Mouse (Mus musculus): Measurements from ENCODE around the gene Gipc3. TPM values are rescaled to one million over a fixed set of nuclear protein-coding genes. Genes with fewer than 3 reads are reported as not detected.

Gipc3 gene
- polyA plus RNA-seq, 1 experiment from 2014 or later = not detected

DNA sequence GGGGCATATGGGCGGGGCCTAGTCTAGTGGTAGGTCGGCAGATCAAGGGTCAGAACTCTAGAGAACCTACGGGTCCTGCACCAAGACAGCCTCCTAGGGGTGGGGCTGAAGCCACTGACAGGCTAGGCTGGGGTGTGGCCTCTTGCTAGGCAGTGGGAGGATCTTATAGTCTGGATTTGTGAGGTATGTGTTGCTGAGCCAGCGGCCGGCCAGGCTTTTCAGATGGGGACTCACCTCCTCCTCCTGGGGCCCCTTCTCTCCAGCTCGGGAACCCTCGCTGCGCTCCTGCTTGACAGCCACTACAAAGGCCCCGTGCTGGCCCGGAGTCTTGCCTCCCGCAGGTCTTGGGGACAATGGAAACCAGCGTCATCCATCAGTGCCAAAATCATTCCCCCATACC is 6.1 kb upstream of the Gipc3 start:
- Histone ChIP-seq H3K4me1 (ENCODE audit: control insufficient read depth, insufficient read depth, low read length) (peaks cover 20% of the 10 kb centered on the region), H3K27ac (replicated peaks; ENCODE audit: low read depth, low read length) (no peak overlapping the region), H3K4me3 (ENCODE audit: low read depth, low read length) (peak overlapping the region; percentile 98), H3K4me2 (ENCODE audit: low read depth, severe bottlenecking) (peak overlapping the region; percentile 89), H3K27me3 (ENCODE audit: control insufficient read depth, insufficient read depth, low read length) (peaks cover 6% of the 10 kb centered on the region; the same call in 1 of the 2 replicates), H3K9ac (ENCODE audit: low read length) (peak overlapping the region; percentile 92; the same call in 1 of the 2 replicates), H3K9me3 (ENCODE audit: control insufficient read depth, low read length) (no peaks in the 10 kb centered on the region), H3K36me3 (ENCODE audit: control insufficient read depth, insufficient read depth, low read length) (peaks cover 2% of the 10 kb centered on the region; the same call in 1 of the 2 replicates)
- DNase-seq (ENCODE audit: low spot score) (no peak), ATAC-seq (ENCODE audit: insufficient number of reproducible peaks, low FRiP score, low TSS enrichment, low read depth) (no peak)
- WGBS = 8% methylated on average over 12 of the region's 12 CpGs

DNA sequence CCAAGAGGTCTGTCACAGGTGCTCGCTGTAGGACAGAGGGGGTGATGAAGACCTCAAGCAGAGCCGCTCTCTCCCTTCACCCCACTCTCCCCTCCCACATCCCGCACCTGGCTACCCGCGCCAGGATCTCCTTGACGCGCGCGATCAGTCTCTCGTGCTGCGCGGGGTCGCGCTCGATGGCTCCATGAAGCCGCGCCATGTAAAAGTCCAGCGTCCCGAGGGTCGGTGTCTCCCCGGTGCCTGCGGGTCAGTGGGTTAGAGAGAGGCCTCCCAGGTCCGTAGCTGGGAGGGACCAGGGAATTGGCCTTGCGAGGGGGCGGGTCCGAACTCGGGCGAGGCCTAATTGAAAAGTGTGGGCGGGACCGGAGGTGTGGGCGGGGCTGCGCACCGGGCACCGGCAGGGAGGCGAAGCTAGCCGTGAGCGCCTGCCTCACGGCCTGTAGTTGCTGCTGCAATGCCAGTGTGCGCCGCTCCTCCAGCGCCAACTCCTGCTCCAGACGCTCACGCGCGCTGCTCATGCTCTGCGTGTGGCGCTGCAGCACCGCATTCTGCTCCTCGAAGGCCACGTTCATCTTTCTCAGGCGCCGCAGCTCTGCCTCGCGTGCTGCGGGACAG is 3.5 kb upstream of the Gipc3 start:
- H3K9me3 ChIP-seq (ENCODE audit: control insufficient read depth, low read length) = no peaks in the 10 kb centered on the region
- WGBS = 5% methylated on average over 50 of the region's 55 CpGs
- peaks cover 29% of the 10 kb centered on the region for H3K27me3 ChIP-seq (ENCODE audit: control insufficient read depth, insufficient read depth, low read length)
- H3K36me3 ChIP-seq (ENCODE audit: control insufficient read depth, insufficient read depth, low read length) = peaks cover 2% of the 10 kb centered on the region; the same call in 1 of the 2 replicates
- ATAC-seq (ENCODE audit: insufficient number of reproducible peaks, low FRiP score, low TSS enrichment, low read depth) = no peak
- H3K9ac ChIP-seq (ENCODE audit: low read length) = peak overlapping the region; percentile 43
- peak overlapping the region; percentile 51 for H3K4me2 ChIP-seq (ENCODE audit: low read depth, severe bottlenecking)
- peak overlapping the region; percentile 30 for H3K4me3 ChIP-seq (ENCODE audit: low read depth, low read length)
- peaks cover 24% of the 10 kb centered on the region for H3K4me1 ChIP-seq (ENCODE audit: control insufficient read depth, insufficient read depth, low read length)
- no peak overlapping the region; the same call in 1 of the 2 replicates for H3K27ac ChIP-seq (replicated peaks; ENCODE audit: low read depth, low read length)
- peak; percentile 82 for DNase-seq (ENCODE audit: low spot score)

- Histone ChIP-seq H3K4me1 (ENCODE audit: control insufficient read depth, insufficient read depth, low read length) (peaks cover 24% of the 10 kb centered on the region), H3K36me3 (ENCODE audit: control insufficient read depth, insufficient read depth, low read length) (peaks cover 2% of the 10 kb centered on the region; the same call in 1 of the 2 replicates), H3K9me3 (ENCODE audit: control insufficient read depth, low read length) (no peaks in the 10 kb centered on the region), H3K4me2 (ENCODE audit: low read depth, severe bottlenecking) (no peak overlapping the region), H3K27ac (replicated peaks; ENCODE audit: low read depth, low read length) (no peak overlapping the region), H3K27me3 (ENCODE audit: control insufficient read depth, insufficient read depth, low read length) (peaks cover 34% of the 10 kb centered on the region), H3K9ac (ENCODE audit: low read length) (no peak overlapping the region), H3K4me3 (ENCODE audit: low read depth, low read length) (no peak overlapping the region)
- ATAC-seq (ENCODE audit: insufficient number of reproducible peaks, low FRiP score, low TSS enrichment, low read depth) (no peak), DNase-seq (ENCODE audit: low spot score) (no peak)
- 87% methylated on average over 4 of the region's 4 CpGs for WGBS
Measured at GRCm38 (mm10) chr10:81345162-81345534, 2.1 kb upstream of the Gipc3 start.

- H3K9ac ChIP-seq (ENCODE audit: low read length) = no peak overlapping the region
- peaks cover 22% of the 10 kb centered on the region for H3K4me1 ChIP-seq (ENCODE audit: control insufficient read depth, insufficient read depth, low read length)
- no peak for ATAC-seq (ENCODE audit: insufficient number of reproducible peaks, low FRiP score, low TSS enrichment, low read depth)
Measured at GRCm38 (mm10) chr10:81344421-81345161, 1.5 kb upstream of the Gipc3 start.

DNA sequence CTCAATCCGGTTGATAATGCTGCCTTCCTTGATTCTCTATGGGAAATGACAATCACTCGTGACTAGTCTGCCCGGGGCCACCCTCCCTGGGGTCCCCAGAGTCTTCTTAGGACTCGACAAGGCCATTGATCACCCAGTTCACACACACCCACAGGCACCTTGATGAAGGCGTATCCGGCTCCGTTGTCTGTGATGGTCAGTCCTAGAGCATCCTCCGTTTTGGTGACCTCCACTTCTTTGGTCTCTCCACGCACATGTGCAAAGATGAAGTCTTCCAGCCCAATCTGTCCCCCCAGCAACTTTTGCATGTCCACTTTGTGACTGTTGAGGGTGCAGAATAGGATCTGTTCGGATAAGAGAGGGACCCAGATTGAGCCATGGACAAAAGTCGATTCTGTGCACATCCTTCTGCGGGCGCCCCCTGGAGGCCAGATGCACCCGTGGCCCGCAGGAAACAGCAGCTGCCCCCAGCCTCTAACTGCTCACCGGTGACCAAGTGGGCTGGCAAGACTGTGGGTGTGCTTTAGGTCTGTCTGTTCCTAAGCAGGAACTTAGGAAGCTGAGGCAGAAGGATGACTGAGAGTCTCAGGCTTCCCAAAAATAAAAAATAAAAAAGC is 1.6 kb downstream of the Gipc3 start:
- no peaks in the 10 kb centered on the region for H3K9me3 ChIP-seq (ENCODE audit: control insufficient read depth, low read length)
- no peak overlapping the region for H3K4me2 ChIP-seq (ENCODE audit: low read depth, severe bottlenecking)
- H3K27me3 ChIP-seq (ENCODE audit: control insufficient read depth, insufficient read depth, low read length) = peaks cover 44% of the 10 kb centered on the region
- no peak overlapping the region for H3K9ac ChIP-seq (ENCODE audit: low read length)
- H3K4me3 ChIP-seq (ENCODE audit: low read depth, low read length) = no peak overlapping the region
- H3K27ac ChIP-seq (replicated peaks; ENCODE audit: low read depth, low read length) = no peak overlapping the region
- H3K36me3 ChIP-seq (ENCODE audit: control insufficient read depth, insufficient read depth, low read length) = no peaks in the 10 kb centered on the region; the same call in 1 of the 2 replicates
- DNase-seq (ENCODE audit: low spot score) (peak; percentile 84), ATAC-seq (ENCODE audit: insufficient number of reproducible peaks, low FRiP score, low TSS enrichment, low read depth) (no peak)
- 31% methylated on average over 16 of the region's 16 CpGs for WGBS
- H3K4me1 ChIP-seq (ENCODE audit: control insufficient read depth, insufficient read depth, low read length) = peaks cover 7% of the 10 kb centered on the region; the same call in 1 of the 2 replicates

More at GRCm38 (mm10) chr10:81344421-81345161, 1.5 kb upstream of the Gipc3 start:
- H3K36me3 ChIP-seq (ENCODE audit: control insufficient read depth, insufficient read depth, low read length) = peaks cover 2% of the 10 kb centered on the region; the same call in 1 of the 2 replicates
- H3K27ac ChIP-seq (replicated peaks; ENCODE audit: low read depth, low read length) = no peak overlapping the region
- no peak overlapping the region for H3K4me3 ChIP-seq (ENCODE audit: low read depth, low read length)
- no peak for DNase-seq (ENCODE audit: low spot score)
- H3K4me2 ChIP-seq (ENCODE audit: low read depth, severe bottlenecking) = no peak overlapping the region
- H3K27me3 ChIP-seq (ENCODE audit: control insufficient read depth, insufficient read depth, low read length) = peaks cover 34% of the 10 kb centered on the region
- WGBS = 60% methylated on average over 8 of the region's 8 CpGs
- no peaks in the 10 kb centered on the region for H3K9me3 ChIP-seq (ENCODE audit: control insufficient read depth, low read length)

DNA sequence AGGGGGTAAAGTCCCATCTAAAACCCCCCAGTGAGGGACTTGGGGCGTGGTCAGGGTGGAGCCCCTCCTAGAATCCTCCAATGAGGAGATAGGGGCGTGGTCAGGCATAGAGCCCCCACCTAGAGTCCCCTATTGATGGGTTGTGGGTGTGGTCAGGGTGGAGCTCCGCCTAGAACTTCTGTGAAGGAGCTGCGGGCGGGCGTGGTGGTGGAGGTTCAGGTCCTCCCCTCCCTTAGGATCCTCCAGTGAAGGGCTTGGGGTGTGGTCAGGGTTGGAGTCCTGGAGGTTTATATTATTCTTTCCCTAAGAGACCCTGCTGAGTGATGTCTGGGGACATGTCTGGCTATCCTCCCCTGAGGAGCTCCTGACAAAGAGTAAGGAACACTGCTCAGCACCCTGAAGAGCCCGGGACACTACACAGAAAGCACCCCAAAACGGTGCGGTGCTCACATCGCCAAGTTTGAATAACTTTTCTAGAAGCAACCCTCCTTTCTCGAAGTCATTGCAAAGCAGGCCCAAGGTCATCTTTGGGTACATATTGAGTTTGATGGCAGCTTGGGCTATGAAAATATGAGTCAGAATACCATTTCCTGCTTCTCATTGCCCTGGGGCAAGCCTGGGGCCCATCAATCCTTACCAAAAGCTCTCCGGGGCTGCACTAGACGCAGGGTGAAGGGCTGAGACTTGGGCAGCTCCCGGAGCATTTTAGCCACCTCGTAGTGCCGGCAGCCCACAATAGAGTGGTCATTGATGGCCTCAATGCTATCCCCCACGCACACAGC is 2.3 kb downstream of the Gipc3 start:
- Histone ChIP-seq H3K9ac (ENCODE audit: low read length) (no peak overlapping the region), H3K4me3 (ENCODE audit: low read depth, low read length) (no peak overlapping the region), H3K4me1 (ENCODE audit: control insufficient read depth, insufficient read depth, low read length) (peaks cover 9% of the 10 kb centered on the region), H3K4me2 (ENCODE audit: low read depth, severe bottlenecking) (no peak overlapping the region), H3K9me3 (ENCODE audit: control insufficient read depth, low read length) (no peaks in the 10 kb centered on the region), H3K27ac (replicated peaks; ENCODE audit: low read depth, low read length) (no peak overlapping the region), H3K27me3 (ENCODE audit: control insufficient read depth, insufficient read depth, low read length) (peaks cover 44% of the 10 kb centered on the region), H3K36me3 (ENCODE audit: control insufficient read depth, insufficient read depth, low read length) (no peaks in the 10 kb centered on the region)
- 43% methylated on average over 17 of the region's 17 CpGs for WGBS
- DNase-seq (ENCODE audit: low spot score) = no peak
- no peak for ATAC-seq (ENCODE audit: insufficient number of reproducible peaks, low FRiP score, low TSS enrichment, low read depth)

DNA sequence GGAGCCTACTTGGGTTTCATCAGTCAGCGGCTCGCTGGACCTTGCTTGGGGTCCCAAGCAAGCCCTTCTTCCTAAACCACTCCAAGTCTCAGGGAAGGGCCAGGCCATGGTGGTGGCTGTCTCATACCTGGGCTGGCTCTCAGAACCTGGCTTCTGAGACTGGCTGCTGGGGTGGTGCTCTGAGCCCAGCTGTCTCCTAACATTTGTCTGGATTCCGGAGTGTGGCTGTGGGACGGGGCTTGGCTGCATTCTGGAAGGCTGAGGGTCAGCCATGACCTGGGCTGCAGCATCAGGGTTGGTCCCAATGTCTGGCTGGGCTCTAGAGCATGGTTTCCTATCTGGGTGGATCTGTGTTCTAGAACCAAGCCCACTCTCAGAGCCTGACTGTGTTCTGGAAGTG is 6.5 kb downstream of the Gipc3 start:
- WGBS = 93% methylated on average over 4 of the region's 4 CpGs
- H3K4me1 ChIP-seq (ENCODE audit: control insufficient read depth, insufficient read depth, low read length) = peaks cover 10% of the 10 kb centered on the region
- H3K27ac ChIP-seq (replicated peaks; ENCODE audit: low read depth, low read length) = no peak overlapping the region
- no peaks in the 10 kb centered on the region for H3K36me3 ChIP-seq (ENCODE audit: control insufficient read depth, insufficient read depth, low read length)
- DNase-seq (ENCODE audit: low spot score) = no peak
- no peak overlapping the region for H3K4me3 ChIP-seq (ENCODE audit: low read depth, low read length)
- no peak for ATAC-seq (ENCODE audit: insufficient number of reproducible peaks, low FRiP score, low TSS enrichment, low read depth)
- H3K27me3 ChIP-seq (ENCODE audit: control insufficient read depth, insufficient read depth, low read length) = peaks cover 27% of the 10 kb centered on the region
- no peak overlapping the region for H3K9ac ChIP-seq (ENCODE audit: low read length)
- H3K9me3 ChIP-seq (ENCODE audit: control insufficient read depth, low read length) = no peaks in the 10 kb centered on the region
- no peak overlapping the region for H3K4me2 ChIP-seq (ENCODE audit: low read depth, severe bottlenecking)
